Mouse (Mus musculus): Measurements from ENCODE around the gene Ntm. TPM values are rescaled to one million over a fixed set of nuclear protein-coding genes. Genes with fewer than 3 reads are reported as not detected.

Gene Ntm
- total and polyA plus RNA-seq, 3 experiments: 0.15 to 0.98 (median 0.55) TPM

- DNase-seq: no peak
Measured at GRCm38 (mm10) chr9:29802071-29802705, 160.8 kb downstream of the Ntm start.

GRCm38 (mm10) chr9:29796281-29796680 is 166.7 kb downstream of the Ntm start:
- DNase-seq: no peak

- no peak for DNase-seq
Measured at GRCm38 (mm10) chr9:29791199-29791915, 171.6 kb downstream of the Ntm start.

GRCm38 (mm10) chr9:29790017-29790416 is 172.9 kb downstream of the Ntm start:
- DNase-seq: no peak

- DNase-seq: no peak
Measured at GRCm38 (mm10) chr9:29788855-29789254, 174.1 kb downstream of the Ntm start.

GRCm38 (mm10) chr9:29787408-29787807 is 175.5 kb downstream of the Ntm start:
- DNase-seq: no peak

GRCm38 (mm10) chr9:29782697-29783096 is 180.2 kb downstream of the Ntm start:
- no peak for DNase-seq

- DNase-seq: no peak
Measured at GRCm38 (mm10) chr9:29779739-29780138, 183.2 kb downstream of the Ntm start.

GRCm38 (mm10) chr9:29776951-29777350 is 186.0 kb downstream of the Ntm start:
- no peak for DNase-seq

- no peak for DNase-seq
Measured at GRCm38 (mm10) chr9:29776542-29776941, 186.4 kb downstream of the Ntm start.

GRCm38 (mm10) chr9:29776030-29776429 is 186.9 kb downstream of the Ntm start:
- no peak for DNase-seq

GRCm38 (mm10) chr9:29772625-29773388 is 190.1 kb downstream of the Ntm start:
- DNase-seq: no peak

- DNase-seq: no peak
Measured at GRCm38 (mm10) chr9:29771870-29772269, 191.1 kb downstream of the Ntm start.

GRCm38 (mm10) chr9:29771071-29771785 is 191.7 kb downstream of the Ntm start:
- DNase-seq: no peak

- DNase-seq: no peak
Measured at GRCm38 (mm10) chr9:29769361-29769760, 193.6 kb downstream of the Ntm start.

GRCm38 (mm10) chr9:29765990-29766980 is 196.7 kb downstream of the Ntm start:
- no peak for DNase-seq

- no peak for DNase-seq
Measured at GRCm38 (mm10) chr9:29763338-29763737, 199.6 kb downstream of the Ntm start.

- DNase-seq: no peak
Measured at GRCm38 (mm10) chr9:29761952-29762586, 200.9 kb downstream of the Ntm start.

GRCm38 (mm10) chr9:29761511-29761910 is 201.4 kb downstream of the Ntm start:
- no peak for DNase-seq

GRCm38 (mm10) chr9:29759940-29760339 is 203.0 kb downstream of the Ntm start:
- no peak for DNase-seq

- DNase-seq: no peak
Measured at GRCm38 (mm10) chr9:29759060-29759459, 203.9 kb downstream of the Ntm start.

All from adrenal gland, adult 2 months (tissue).